ENCODE assay signal across 9 mouse cellular contexts in the genomic region with DNA sequence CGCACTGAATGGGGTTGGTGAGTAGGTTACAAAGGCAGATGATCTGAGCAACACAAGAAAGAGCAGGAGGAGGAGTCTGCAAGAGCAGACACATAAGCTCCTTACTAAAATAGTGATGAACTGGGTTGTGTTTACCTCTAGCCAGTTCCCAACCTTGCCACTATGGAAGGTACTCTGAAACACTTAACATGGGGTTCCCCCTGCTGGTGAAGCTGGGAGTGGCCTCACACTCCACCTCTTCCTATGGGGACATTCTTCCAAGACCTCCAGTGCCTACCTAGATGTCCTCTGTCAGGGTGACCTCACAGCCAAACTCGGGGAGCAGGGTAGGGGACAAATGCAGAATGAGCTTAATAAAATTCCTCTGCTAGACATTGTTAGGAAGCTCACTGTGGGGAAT.
DNase-seq lines count a peak whose midpoint lies in the region; ATAC-seq lines count a peak whose summit lies in the region.
"Had no signal": no experiment of that assay in that cellular context is flagged by ENCODE, and none has a peak within 500 bp of the region (broad histone marks: within the 10 kb centered on the region; RNA-seq: fewer than 3 reads in every experiment).

No protein-coding gene starts in this region.

- no peak overlapping the region for H3K9ac ChIP-seq in neural tube, embryonic 15.5 days (replicated peaks)
- H3K9ac ChIP-seq in intestine, embryonic 16.5 days (ENCODE audit: low read depth, low read length): no peak overlapping the region
- H3K9ac ChIP-seq: lung, embryonic 15.5 days had no signal

- H3K4me1 ChIP-seq in neural tube, embryonic 15.5 days: peaks cover 26% of the 10 kb centered on the region
- no peaks in the 10 kb centered on the region for H3K4me1 ChIP-seq in intestine, embryonic 16.5 days (ENCODE audit: control insufficient read depth, insufficient read depth, low read length)
- H3K4me1 ChIP-seq: lung, embryonic 15.5 days had no signal

- H3K4me3 ChIP-seq in neural tube, embryonic 15.5 days (replicated peaks): no peak overlapping the region
- H3K4me3 ChIP-seq in intestine, embryonic 16.5 days (ENCODE audit: low read length): no peak overlapping the region
- H3K4me3 ChIP-seq: lung, embryonic 15.5 days had no signal

- intact Hi-C loops in left cerebral cortex, postnatal 4 days (cut with DNase I): loop anchor here (10.0 kb wide), 2 partner anchors 113 to 837 kb away; partner anchors contain the start of gene Dner

- H3K27ac ChIP-seq in neural tube, embryonic 15.5 days (replicated peaks): no peak overlapping the region
- no peak overlapping the region for H3K27ac ChIP-seq in intestine, embryonic 16.5 days (ENCODE audit: low read length)
- H3K27ac ChIP-seq: lung, embryonic 15.5 days had no signal

- WGBS in neural tube, embryonic 15.5 days: 71% methylated on average over 2 of the region's 2 CpGs
- 57% methylated on average over 2 of the region's 2 CpGs for WGBS in intestine, embryonic 16.5 days

- H3K4me2 ChIP-seq in neural tube, embryonic 15.5 days: no peak overlapping the region
- no peak overlapping the region for H3K4me2 ChIP-seq in intestine, embryonic 16.5 days (ENCODE audit: low read depth, low read length)
- H3K4me2 ChIP-seq: lung, embryonic 15.5 days had no signal

- 0 out of 2 replicates have a peak, but pooled peaks cover 2% of the 10 kb centered on the region for H3K36me3 ChIP-seq in neural tube, embryonic 15.5 days
- H3K36me3 ChIP-seq in intestine, embryonic 16.5 days (ENCODE audit: control insufficient read depth, insufficient read depth, low read length): no peaks in the 10 kb centered on the region
- H3K36me3 ChIP-seq: lung, embryonic 15.5 days had no signal

- no peaks in the 10 kb centered on the region for H3K9me3 ChIP-seq in neural tube, embryonic 15.5 days (replicated peaks)
- H3K9me3 ChIP-seq in intestine, embryonic 16.5 days (ENCODE audit: control insufficient read depth, low read length): no peaks in the 10 kb centered on the region
- H3K9me3 ChIP-seq: lung, embryonic 15.5 days had no signal

- ATAC-seq in neural tube, embryonic 15.5 days (ENCODE audit: low FRiP score): no peak
- ATAC-seq in common myeloid progenitor, adult 5-6 weeks (replicated peaks; ENCODE audit: low read depth, poor library complexity, severe bottlenecking): peak; percentile 89
- ATAC-seq in intestine, embryonic 16.5 days: 0 out of 2 replicates have a peak, but pooled peaks have one; percentile 40
- ATAC-seq in activated CD4-positive, CD25-positive, alpha-beta regulatory T cell, adult 4 months: no peak

- peak; percentile 36 for DNase-seq in neural tube, embryonic 10.5 days (ENCODE audit: extremely low spot score, low spot score)
- DNase-seq in gastrocnemius, adult 8-10 months (ENCODE audit: low spot score in 2 of 2): peak; percentile 46 to 58
- DNase-seq in left cerebral cortex, postnatal 4 days: peak; percentile 72
- DNase-seq in ovary, postnatal 36 days (ENCODE audit: low spot score): peak; percentile 60

- H3K27me3 ChIP-seq in neural tube, embryonic 15.5 days (replicated peaks): no peaks in the 10 kb centered on the region
- H3K27me3 ChIP-seq in intestine, embryonic 16.5 days (replicated peaks; ENCODE audit: control insufficient read depth, insufficient read depth, low read length): no peaks in the 10 kb centered on the region
- H3K27me3 ChIP-seq: lung, embryonic 15.5 days had no signal

Comparison
In these comparisons a context has a peak if more than half of its experiments do, and no peak if none do; other contexts are left out.
1. ATAC-seq: peak in common myeloid progenitor, adult 5-6 weeks (single experiment) and intestine, embryonic 16.5 days (single experiment); none in neural tube, embryonic 15.5 days (single experiment) and activated CD4-positive, CD25-positive, alpha-beta regulatory T cell, adult 4 months (single experiment).
2. Peak in every context shown above with its lines, with median percentiles within 50 percentile points of each other: DNase-seq.